Mouse (Mus musculus): ENCODE results near the gene Daam2. TPM values are rescaled to one million over a fixed set of nuclear protein-coding genes. Genes with fewer than 3 reads are reported as not detected.

The Daam2 gene
- polyA plus RNA-seq, 1 experiment from 2014 or later, result 3.9 TPM

- Histone ChIP-seq H3K9ac (no peak overlapping the region), H3K4me1 (replicated peaks) (no peaks in the 10 kb centered on the region), H3K27me3 (replicated peaks) (no peaks in the 10 kb centered on the region), H3K27ac (no peak overlapping the region; the same call in 1 of the 2 replicates), H3K4me2 (replicated peaks) (no peak overlapping the region), H3K9me3 (no peaks in the 10 kb centered on the region), H3K36me3 (no peaks in the 10 kb centered on the region), H3K4me3 (replicated peaks) (no peak overlapping the region)
- WGBS, result 53% methylated on average over 7 of the region's 7 CpGs
- no peak for ATAC-seq
These were observed 35.5 kb downstream of the Daam2 start for GRCm38 (mm10) chr17:49528503-49529205.

DNA sequence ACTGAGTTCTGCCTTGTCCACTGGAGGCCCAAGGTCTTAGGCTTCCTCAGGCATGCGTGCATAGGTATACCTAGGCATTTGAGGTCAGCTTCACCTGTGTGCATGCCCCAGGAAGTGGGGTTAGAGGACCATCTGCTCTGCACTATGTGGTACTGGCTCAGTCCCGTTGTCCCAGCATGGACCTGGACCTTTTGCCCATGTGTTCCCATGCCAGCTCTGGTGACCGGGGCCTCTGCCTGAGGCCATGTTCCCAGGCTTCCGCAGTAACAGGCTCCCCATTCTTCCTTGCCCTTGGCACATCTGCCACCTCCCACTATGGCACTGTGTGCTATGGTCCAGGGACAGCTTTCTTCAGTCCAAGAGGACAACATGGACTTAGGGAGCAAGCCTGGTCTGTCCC, 36.1 kb downstream of the Daam2 start:
- no peaks in the 10 kb centered on the region for H3K27me3 ChIP-seq (replicated peaks)
- H3K27ac ChIP-seq, result no peak overlapping the region
- no peak for ATAC-seq
- no peak overlapping the region for H3K4me3 ChIP-seq (replicated peaks)
- H3K4me1 ChIP-seq (replicated peaks), result no peaks in the 10 kb centered on the region
- H3K36me3 ChIP-seq, result no peaks in the 10 kb centered on the region
- no peaks in the 10 kb centered on the region for H3K9me3 ChIP-seq
- whole genome bisulfite sequencing, result 96% methylated on average over 4 of the region's 4 CpGs
- no peak overlapping the region for H3K4me2 ChIP-seq (replicated peaks)
- H3K9ac ChIP-seq, result no peak overlapping the region

- Histone ChIP-seq H3K36me3 (no peaks in the 10 kb centered on the region), H3K9me3 (no peaks in the 10 kb centered on the region), H3K4me1 (replicated peaks) (no peaks in the 10 kb centered on the region), H3K4me2 (replicated peaks) (no peak overlapping the region), H3K4me3 (replicated peaks) (no peak overlapping the region), H3K27ac (no peak overlapping the region), H3K9ac (no peak overlapping the region), H3K27me3 (replicated peaks) (no peaks in the 10 kb centered on the region)
- no peak for ATAC-seq
- 84% methylated on average over 5 of the region's 5 CpGs for WGBS
These were observed 37.6 kb downstream of the Daam2 start for GRCm38 (mm10) chr17:49526566-49526965.

- Histone ChIP-seq H3K9me3 (no peaks in the 10 kb centered on the region), H3K27ac (no peak overlapping the region), H3K4me3 (replicated peaks) (no peak overlapping the region), H3K4me2 (replicated peaks) (no peak overlapping the region), H3K4me1 (replicated peaks) (0 out of 2 replicates have a peak, but pooled peaks cover 1% of the 10 kb centered on the region), H3K36me3 (no peaks in the 10 kb centered on the region), H3K9ac (no peak overlapping the region), H3K27me3 (replicated peaks) (no peaks in the 10 kb centered on the region)
- ATAC-seq, result no peak
- WGBS, result 81% methylated on average over 4 of the region's 4 CpGs
These were observed 38.2 kb downstream of the Daam2 start for GRCm38 (mm10) chr17:49525911-49526310.

DNA sequence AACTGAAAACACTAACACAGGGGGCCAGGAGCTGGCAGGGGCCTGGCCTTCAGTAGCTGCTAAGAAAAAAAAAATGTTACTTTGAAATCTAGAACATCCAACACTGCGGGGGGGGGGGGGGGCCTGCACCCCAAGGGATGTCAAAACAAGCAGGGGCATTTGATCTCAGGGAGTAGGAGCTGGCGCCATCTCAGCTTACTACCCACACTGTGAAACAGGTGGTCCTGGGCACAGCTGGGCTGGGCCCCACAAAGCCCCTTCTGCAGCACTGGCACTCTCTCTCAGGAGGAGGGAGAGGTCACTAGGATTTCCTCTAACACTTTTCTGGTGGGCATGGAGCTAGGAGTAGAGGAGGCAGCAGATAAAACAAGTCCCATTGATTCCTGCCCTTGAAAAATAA, 39.6 kb downstream of the Daam2 start:
- 50% methylated on average over 2 of the region's 2 CpGs for WGBS
- no peaks in the 10 kb centered on the region for H3K27me3 ChIP-seq (replicated peaks)
- no peak overlapping the region for H3K4me2 ChIP-seq (replicated peaks)
- H3K9me3 ChIP-seq, result no peaks in the 10 kb centered on the region
- no peak for ATAC-seq
- H3K4me3 ChIP-seq (replicated peaks), result no peak overlapping the region
- H3K36me3 ChIP-seq, result no peaks in the 10 kb centered on the region
- no peak overlapping the region for H3K27ac ChIP-seq
- H3K9ac ChIP-seq, result no peak overlapping the region
- 0 out of 2 replicates have a peak, but pooled peaks cover 2% of the 10 kb centered on the region for H3K4me1 ChIP-seq (replicated peaks)

DNA sequence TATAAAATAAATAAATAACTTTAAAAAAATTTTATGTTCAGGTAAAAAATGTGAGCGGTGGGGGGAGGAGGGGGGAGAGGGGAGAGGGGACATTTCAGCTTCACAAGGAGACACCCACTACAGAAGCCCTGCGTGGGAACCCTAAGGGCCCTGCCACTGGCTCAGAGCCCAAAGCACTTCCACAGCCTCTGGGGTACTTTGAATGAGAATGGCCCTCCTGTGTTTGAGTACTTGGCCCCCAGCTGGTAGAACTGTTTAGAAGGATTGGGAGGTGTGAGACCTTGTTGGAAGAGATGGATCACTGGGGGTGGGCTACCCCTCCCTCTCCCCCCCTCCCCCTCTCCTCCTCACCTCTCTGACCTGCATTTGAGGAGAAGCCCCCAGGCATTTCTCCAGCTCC, 41.7 kb downstream of the Daam2 start:
- H3K36me3 ChIP-seq, result no peaks in the 10 kb centered on the region
- no peak overlapping the region for H3K9ac ChIP-seq
- no peak overlapping the region for H3K4me2 ChIP-seq (replicated peaks)
- no peaks in the 10 kb centered on the region for H3K9me3 ChIP-seq
- ATAC-seq, result no peak
- H3K27me3 ChIP-seq (replicated peaks), result no peaks in the 10 kb centered on the region
- H3K4me1 ChIP-seq (replicated peaks), result 0 out of 2 replicates have a peak, but pooled peaks cover 2% of the 10 kb centered on the region
- no peak overlapping the region for H3K4me3 ChIP-seq (replicated peaks)
- WGBS, result 46% methylated on average over 2 of the region's 2 CpGs
- H3K27ac ChIP-seq, result no peak overlapping the region

DNA sequence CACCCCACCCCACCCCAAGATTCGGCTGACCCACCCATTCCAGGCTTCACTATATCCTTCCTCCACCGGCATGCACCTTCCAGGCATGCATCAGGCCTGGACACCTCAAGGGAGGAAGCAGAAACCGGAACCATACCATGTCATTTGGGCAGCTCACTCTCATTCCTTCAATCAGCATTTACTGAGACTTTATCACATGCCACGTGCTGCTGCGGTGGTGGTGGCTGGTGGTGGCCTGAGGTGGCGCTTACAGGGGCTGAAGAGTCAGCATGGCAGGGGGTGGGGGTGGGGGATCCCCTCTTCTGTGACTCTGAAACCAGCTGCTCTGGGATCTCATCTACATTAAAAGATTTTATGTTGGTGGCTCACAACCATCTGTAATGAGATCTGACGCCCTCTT, 42.1 kb downstream of the Daam2 start:
- 51% methylated on average over 5 of the region's 7 CpGs for WGBS
- H3K4me3 ChIP-seq (replicated peaks), result no peak overlapping the region
- no peaks in the 10 kb centered on the region for H3K27me3 ChIP-seq (replicated peaks)

GRCm38 (mm10) chr17:49520674-49521073, 43.5 kb downstream of the Daam2 start:
- H3K27me3 ChIP-seq (replicated peaks), result no peaks in the 10 kb centered on the region
- H3K9me3 ChIP-seq, result no peaks in the 10 kb centered on the region
- 0 out of 2 replicates have a peak, but pooled peaks cover 2% of the 10 kb centered on the region for H3K4me1 ChIP-seq (replicated peaks)
- H3K36me3 ChIP-seq, result no peaks in the 10 kb centered on the region
- H3K4me2 ChIP-seq (replicated peaks), result no peak overlapping the region
- ATAC-seq, result no peak
- H3K9ac ChIP-seq, result no peak overlapping the region
- no peak overlapping the region for H3K4me3 ChIP-seq (replicated peaks)
- H3K27ac ChIP-seq, result no peak overlapping the region
- 70% methylated on average over 6 of the region's 6 CpGs for WGBS

More for the DNA sequence above, 42.1 kb downstream of the Daam2 start:
- H3K27ac ChIP-seq, result no peak overlapping the region
- no peaks in the 10 kb centered on the region for H3K9me3 ChIP-seq
- ATAC-seq, result no peak
- no peak overlapping the region for H3K9ac ChIP-seq
- H3K4me1 ChIP-seq (replicated peaks), result 0 out of 2 replicates have a peak, but pooled peaks cover 2% of the 10 kb centered on the region
- no peaks in the 10 kb centered on the region for H3K36me3 ChIP-seq
- no peak overlapping the region for H3K4me2 ChIP-seq (replicated peaks)

DNA sequence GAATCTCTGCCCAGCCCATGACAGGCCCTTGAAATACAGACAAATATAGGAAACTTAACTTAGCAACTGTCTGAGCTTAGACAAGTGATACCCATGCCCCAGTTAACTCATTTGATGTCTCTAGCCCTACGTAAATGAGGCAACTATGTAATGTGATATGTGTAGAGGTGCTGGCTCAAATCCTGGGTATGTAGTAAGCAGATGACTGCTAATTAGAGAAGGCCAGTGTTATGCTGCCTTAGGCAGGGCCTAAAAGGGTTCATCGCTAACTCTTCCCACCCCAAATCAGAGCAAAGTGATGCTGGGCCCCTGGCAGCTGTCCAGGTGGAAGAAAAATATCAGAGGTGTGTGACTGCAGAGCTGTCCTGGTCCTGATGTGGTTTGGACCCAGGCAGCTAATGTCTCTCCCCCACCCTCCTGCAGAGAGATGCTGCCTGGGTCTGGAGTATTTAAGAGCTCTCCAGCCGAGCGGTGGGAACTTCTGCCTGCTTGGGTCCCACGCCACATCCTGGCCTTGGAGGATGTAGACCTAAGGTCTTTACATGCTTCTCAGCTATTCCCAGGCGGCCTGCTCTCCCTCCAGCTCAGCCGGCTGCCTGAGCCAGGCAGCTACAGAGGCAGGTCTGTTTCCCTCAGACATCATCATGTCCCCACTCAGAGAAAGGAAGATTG, 44.4 kb downstream of the Daam2 start:
- no peak overlapping the region for H3K4me3 ChIP-seq (replicated peaks)
- H3K9ac ChIP-seq, result no peak overlapping the region
- H3K36me3 ChIP-seq, result no peaks in the 10 kb centered on the region
- H3K9me3 ChIP-seq, result no peaks in the 10 kb centered on the region
- H3K4me2 ChIP-seq (replicated peaks), result no peak overlapping the region
- 0 out of 2 replicates have a peak, but pooled peaks cover 2% of the 10 kb centered on the region for H3K4me1 ChIP-seq (replicated peaks)
- no peaks in the 10 kb centered on the region for H3K27me3 ChIP-seq (replicated peaks)
- no peak overlapping the region for H3K27ac ChIP-seq
- 65% methylated on average over 7 of the region's 7 CpGs for WGBS
- no peak for ATAC-seq

DNA sequence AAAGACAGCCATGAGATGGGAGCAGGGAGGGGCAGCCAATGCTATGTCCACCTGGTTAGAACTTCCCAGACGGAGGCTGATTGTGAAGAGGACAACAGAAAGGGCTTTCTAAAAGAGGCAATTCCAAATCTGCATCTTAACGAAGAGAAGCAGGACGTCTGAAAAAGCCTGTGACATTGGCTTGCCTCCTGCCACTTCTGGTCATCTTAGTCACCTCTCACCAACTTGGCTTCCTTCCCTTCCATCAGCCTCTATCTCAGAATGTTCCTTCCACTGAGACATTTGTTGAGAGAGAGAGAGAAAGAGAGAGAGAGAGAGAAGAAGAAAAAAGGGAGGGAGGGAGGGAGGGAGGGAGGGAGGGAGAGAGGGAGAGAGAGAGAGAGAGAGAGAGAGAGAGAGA, 47.1 kb downstream of the Daam2 start:
- Histone ChIP-seq H3K4me1 (replicated peaks) (0 out of 2 replicates have a peak, but pooled peaks cover 2% of the 10 kb centered on the region), H3K27ac (no peak overlapping the region), H3K4me3 (replicated peaks) (no peak overlapping the region), H3K9ac (no peak overlapping the region), H3K27me3 (replicated peaks) (no peaks in the 10 kb centered on the region), H3K4me2 (replicated peaks) (no peak overlapping the region), H3K9me3 (no peaks in the 10 kb centered on the region), H3K36me3 (no peaks in the 10 kb centered on the region)
- 70% methylated on average over 3 of the region's 3 CpGs for whole genome bisulfite sequencing
- ATAC-seq, result no peak

GRCm38 (mm10) chr17:49515678-49516077, 48.5 kb downstream of the Daam2 start:
- no peaks in the 10 kb centered on the region for H3K4me1 ChIP-seq (replicated peaks)
- no peaks in the 10 kb centered on the region for H3K9me3 ChIP-seq
- H3K9ac ChIP-seq, result no peak overlapping the region
- no peak overlapping the region for H3K27ac ChIP-seq
- H3K4me3 ChIP-seq (replicated peaks), result no peak overlapping the region
- ATAC-seq, result no peak
- no peaks in the 10 kb centered on the region for H3K27me3 ChIP-seq (replicated peaks)
- 36% methylated on average over 4 of the region's 4 CpGs for WGBS
- no peak overlapping the region for H3K4me2 ChIP-seq (replicated peaks)
- H3K36me3 ChIP-seq, result no peaks in the 10 kb centered on the region

- H3K4me1 ChIP-seq (replicated peaks), result no peaks in the 10 kb centered on the region
- H3K9ac ChIP-seq, result no peak overlapping the region
- ATAC-seq, result no peak
- no peak overlapping the region for H3K27ac ChIP-seq
- WGBS, result 84% methylated on average over 3 of the region's 3 CpGs
- H3K9me3 ChIP-seq, result no peaks in the 10 kb centered on the region
- H3K36me3 ChIP-seq, result no peaks in the 10 kb centered on the region
- H3K27me3 ChIP-seq (replicated peaks), result no peaks in the 10 kb centered on the region
- no peak overlapping the region for H3K4me3 ChIP-seq (replicated peaks)
- no peak overlapping the region for H3K4me2 ChIP-seq (replicated peaks)
These were observed 49.0 kb downstream of the Daam2 start for GRCm38 (mm10) chr17:49515141-49515540.

DNA sequence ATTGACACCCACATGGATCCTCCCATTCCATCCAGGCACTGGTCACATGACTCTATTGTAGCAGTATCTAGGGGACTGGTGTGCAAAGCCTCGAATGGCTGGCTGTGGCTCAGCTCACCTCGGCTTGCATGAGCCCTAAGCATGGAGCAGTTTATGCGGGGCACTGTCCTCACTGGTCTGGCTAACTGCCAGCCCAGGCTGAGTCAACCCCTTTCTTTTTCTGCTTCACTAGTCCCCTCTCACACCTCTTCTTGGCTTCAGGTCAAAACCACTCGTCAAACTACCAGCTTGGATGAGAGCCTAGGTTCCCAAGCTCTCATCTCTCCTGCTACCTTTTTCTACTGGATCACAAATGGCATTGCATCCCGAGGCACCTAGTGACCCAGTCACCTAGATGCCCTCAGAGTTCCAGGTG, 51.5 kb downstream of the Daam2 start:
- no peak overlapping the region for H3K4me2 ChIP-seq (replicated peaks)

More for the DNA sequence above, 51.5 kb downstream of the Daam2 start:
- H3K4me1 ChIP-seq (replicated peaks), result no peaks in the 10 kb centered on the region
- no peak overlapping the region for H3K9ac ChIP-seq
- no peak for ATAC-seq
- no peaks in the 10 kb centered on the region for H3K9me3 ChIP-seq
- no peak overlapping the region for H3K27ac ChIP-seq
- H3K36me3 ChIP-seq, result no peaks in the 10 kb centered on the region
- H3K27me3 ChIP-seq (replicated peaks), result no peaks in the 10 kb centered on the region
- no peak overlapping the region for H3K4me3 ChIP-seq (replicated peaks)
- 60% methylated on average over 5 of the region's 5 CpGs for WGBS
